Mouse (Mus musculus) layer of hippocampus, adult 9-11 months (tissue): Measurements from ENCODE around the gene D130040H23Rik.
"Not testable (repeated sequence)": the region's sequence is repeated elsewhere in the genome, so short reads cannot be mapped to it uniquely, and the experiment has no call there.

Experiments
- DNase-seq: peaks from one replicate; pipeline ENCODE4 v3.0.0; 2022

Gene D130040H23Rik

GRCm38 (mm10) chr8:69270386-69271202, at the start of gene D130040H23Rik:
Gene D130040H23Rik (plus strand): TSS chr8:69271080.
- peak; percentile 92 for DNase-seq

GRCm38 (mm10) chr8:69242541-69242940, 28.3 kb upstream of the D130040H23Rik start:
- no peak for DNase-seq

GRCm38 (mm10) chr8:69268525-69268924, 2.4 kb upstream of the D130040H23Rik start:
- DNase-seq = no peak

DNA sequence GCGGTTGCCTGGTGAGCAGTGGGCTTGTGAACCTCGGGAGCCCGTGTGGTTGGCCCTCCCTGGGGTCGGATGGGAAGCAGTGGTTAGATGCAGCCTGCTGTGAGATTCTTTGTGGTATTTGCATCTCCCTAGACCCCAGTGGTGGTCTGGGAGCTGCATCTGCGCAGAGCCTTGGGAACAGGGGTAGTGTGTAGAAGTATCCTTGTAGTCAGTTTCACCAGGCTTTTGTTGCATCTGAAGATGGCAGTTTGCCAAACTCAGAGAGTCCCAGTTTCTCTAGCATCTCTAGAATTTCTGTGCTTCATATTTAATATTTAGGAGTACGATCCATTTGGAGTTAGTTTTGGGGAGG, 299 bp downstream of the D130040H23Rik start:
- no peak for DNase-seq

GRCm38 (mm10) chr8:69272435-69272834, 1.6 kb downstream of the D130040H23Rik start:
- no peak for DNase-seq

GRCm38 (mm10) chr8:69324771-69325170, 53.9 kb downstream of the D130040H23Rik start:
- no peak for DNase-seq

DNA sequence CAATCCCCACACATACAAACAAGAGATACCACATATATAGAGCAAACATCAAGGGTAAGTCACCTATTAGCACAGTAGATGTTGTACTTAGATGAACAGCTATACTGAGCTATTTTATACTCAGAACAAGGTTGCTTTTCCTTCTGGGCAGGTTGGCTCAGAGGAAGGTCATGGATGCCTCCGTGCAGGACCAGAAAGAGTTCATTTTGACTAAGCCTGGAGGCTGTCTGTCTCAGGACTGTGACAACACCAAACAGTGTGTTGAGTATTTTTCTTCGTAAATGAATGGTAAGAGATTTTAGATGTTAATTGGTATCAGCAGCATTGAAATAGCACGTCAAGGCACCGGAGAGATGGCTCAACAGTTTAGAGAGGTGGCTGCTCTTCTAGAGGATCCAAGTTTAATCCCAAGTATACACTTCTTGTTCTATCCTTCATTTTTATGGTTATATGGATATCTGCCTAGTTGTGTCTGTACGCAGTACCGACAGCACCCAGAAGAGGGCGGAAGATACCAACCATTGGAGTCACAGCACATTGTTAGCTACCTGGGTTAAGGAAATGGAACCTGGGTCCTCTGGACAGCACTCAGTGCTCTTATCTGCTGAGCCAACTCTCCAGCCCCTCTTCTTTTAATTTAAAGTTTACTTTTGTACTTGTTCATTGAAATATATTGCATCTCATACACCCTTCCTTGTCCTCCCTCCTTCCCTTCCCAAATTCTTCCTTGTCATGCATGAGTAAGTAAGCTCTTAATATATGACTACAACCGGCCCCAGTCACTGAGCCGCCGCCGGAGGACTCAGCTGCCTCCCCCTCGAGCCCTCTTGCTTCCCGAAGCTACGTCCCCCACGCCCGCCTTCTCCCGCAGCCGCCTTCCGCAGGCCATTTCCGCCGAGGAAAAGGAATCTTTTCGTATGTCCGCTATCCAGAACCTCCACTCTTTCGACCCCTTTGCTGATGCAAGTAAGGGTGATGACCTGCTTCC, 57.7 kb downstream of the D130040H23Rik start:
- peak; percentile 80 for DNase-seq

GRCm38 (mm10) chr8:69329289-69329688, 58.4 kb downstream of the D130040H23Rik start:
- not testable (repeated sequence) for DNase-seq
